Mouse (Mus musculus): Measurements from ENCODE around the gene Rtn1.

The Rtn1 gene

GRCm38 (mm10) chr12:72408954-72409353, at the start of gene Rtn1:
Gene Rtn1 (minus strand): TSS chr12:72409054.
- no peak for DNase-seq (ENCODE audit: low spot score)

- no peak for DNase-seq (ENCODE audit: low spot score)
Measured at GRCm38 (mm10) chr12:72453941-72454340, 45.1 kb upstream of the Rtn1 start.

- no peak for DNase-seq (ENCODE audit: low spot score)
Measured at GRCm38 (mm10) chr12:72441839-72442576, 33.2 kb upstream of the Rtn1 start, which contains the start of gene Lrrc9. Gene Lrrc9 (plus strand): TSS chr12:72441866.

- no peak for DNase-seq (ENCODE audit: low spot score)
Measured at GRCm38 (mm10) chr12:72438961-72439480, 30.2 kb upstream of the Rtn1 start.

- DNase-seq (ENCODE audit: low spot score) = no peak
Measured at GRCm38 (mm10) chr12:72437676-72438341, 29.0 kb upstream of the Rtn1 start.

GRCm38 (mm10) chr12:72433241-72433865, 24.5 kb upstream of the Rtn1 start:
- DNase-seq (ENCODE audit: low spot score) = no peak

- no peak for DNase-seq (ENCODE audit: low spot score)
Measured at GRCm38 (mm10) chr12:72432209-72432608, 23.4 kb upstream of the Rtn1 start.

- DNase-seq (ENCODE audit: low spot score) = peak; percentile 25
Measured at GRCm38 (mm10) chr12:72427722-72428126, 18.9 kb upstream of the Rtn1 start.

- no peak for DNase-seq (ENCODE audit: low spot score)
Measured at GRCm38 (mm10) chr12:72422681-72423080, 13.8 kb upstream of the Rtn1 start.

- DNase-seq (ENCODE audit: low spot score) = no peak
Measured at GRCm38 (mm10) chr12:72417762-72418161, 8.9 kb upstream of the Rtn1 start.

- no peak for DNase-seq (ENCODE audit: low spot score)
Measured at GRCm38 (mm10) chr12:72408111-72408891, 553 bp downstream of the Rtn1 start.

GRCm38 (mm10) chr12:72407721-72408110, 1.1 kb downstream of the Rtn1 start:
- DNase-seq (ENCODE audit: low spot score) = no peak

- DNase-seq (ENCODE audit: low spot score) = no peak
Measured at GRCm38 (mm10) chr12:72407146-72407545, 1.7 kb downstream of the Rtn1 start.

- DNase-seq (ENCODE audit: low spot score) = no peak
Measured at GRCm38 (mm10) chr12:72405031-72405430, 3.8 kb downstream of the Rtn1 start.

- DNase-seq (ENCODE audit: low spot score) = no peak
Measured at GRCm38 (mm10) chr12:72393046-72393805, 15.6 kb downstream of the Rtn1 start.

GRCm38 (mm10) chr12:72390346-72390745, 18.5 kb downstream of the Rtn1 start:
- no peak for DNase-seq (ENCODE audit: low spot score)

- DNase-seq (ENCODE audit: low spot score) = no peak
Measured at GRCm38 (mm10) chr12:72389377-72390103, 19.3 kb downstream of the Rtn1 start.

- DNase-seq (ENCODE audit: low spot score) = no peak
Measured at GRCm38 (mm10) chr12:72388835-72389234, 20.0 kb downstream of the Rtn1 start.

GRCm38 (mm10) chr12:72388135-72388534, 20.7 kb downstream of the Rtn1 start:
- DNase-seq (ENCODE audit: low spot score) = no peak

- no peak for DNase-seq (ENCODE audit: low spot score)
Measured at GRCm38 (mm10) chr12:72376309-72376708, 32.5 kb downstream of the Rtn1 start.

- no peak for DNase-seq (ENCODE audit: low spot score)
Measured at GRCm38 (mm10) chr12:72374823-72375225, 34.0 kb downstream of the Rtn1 start.

Data from T-cell, adult 2 months (primary cell).